Mouse (Mus musculus): Measurements from ENCODE around the gene Cerk. TPM values are rescaled to one million over a fixed set of nuclear protein-coding genes. Genes with fewer than 3 reads are reported as not detected.

Cerk gene
- polyA plus RNA-seq, 1 experiment from 2014 or later = 12.1 TPM

- H3K27ac ChIP-seq = no peak overlapping the region; the same call in 1 of the 2 replicates
- no peak overlapping the region for H3K4me2 ChIP-seq
- H3K4me3 ChIP-seq (replicated peaks) = no peak overlapping the region
- H3K9me3 ChIP-seq = no peaks in the 10 kb centered on the region
- WGBS = 73% methylated on average over 4 of the region's 4 CpGs
- no peaks in the 10 kb centered on the region for H3K27me3 ChIP-seq (replicated peaks)
- no peak for ATAC-seq (ENCODE audit: insufficient read depth, low FRiP score, low read depth)
- H3K36me3 ChIP-seq = no peaks in the 10 kb centered on the region
- no peaks in the 10 kb centered on the region for H3K4me1 ChIP-seq
- H3K9ac ChIP-seq = no peak overlapping the region
Measured at GRCm38 (mm10) chr15:86150593-86150992, 35.3 kb downstream of the Cerk start.

GRCm38 (mm10) chr15:86146922-86147321 is 39.0 kb downstream of the Cerk start:
- Histone ChIP-seq H3K9me3 (no peaks in the 10 kb centered on the region), H3K9ac (no peak overlapping the region), H3K4me3 (replicated peaks) (no peak overlapping the region), H3K27me3 (replicated peaks) (no peaks in the 10 kb centered on the region), H3K4me2 (no peak overlapping the region), H3K4me1 (no peaks in the 10 kb centered on the region), H3K27ac (no peak overlapping the region), H3K36me3 (peaks cover 3% of the 10 kb centered on the region)
- WGBS = 89% methylated on average over 8 of the region's 8 CpGs
- ATAC-seq (ENCODE audit: insufficient read depth, low FRiP score, low read depth) = no peak

GRCm38 (mm10) chr15:86145046-86145445 is 40.9 kb downstream of the Cerk start:
- H3K4me1 ChIP-seq = no peaks in the 10 kb centered on the region
- no peak for ATAC-seq (ENCODE audit: insufficient read depth, low FRiP score, low read depth)
- H3K4me3 ChIP-seq (replicated peaks) = no peak overlapping the region
- peaks cover 8% of the 10 kb centered on the region for H3K36me3 ChIP-seq
- no peak overlapping the region for H3K27ac ChIP-seq
- H3K9me3 ChIP-seq = no peaks in the 10 kb centered on the region
- no peaks in the 10 kb centered on the region for H3K27me3 ChIP-seq (replicated peaks)
- WGBS = 78% methylated on average over 7 of the region's 7 CpGs
- no peak overlapping the region for H3K4me2 ChIP-seq
- no peak overlapping the region for H3K9ac ChIP-seq

GRCm38 (mm10) chr15:86144577-86144976 is 41.4 kb downstream of the Cerk start:
- peaks cover 8% of the 10 kb centered on the region for H3K36me3 ChIP-seq
- no peak overlapping the region for H3K4me3 ChIP-seq (replicated peaks)
- H3K4me1 ChIP-seq = no peaks in the 10 kb centered on the region
- 78% methylated on average over 7 of the region's 7 CpGs for WGBS
- H3K27ac ChIP-seq = no peak overlapping the region
- ATAC-seq (ENCODE audit: insufficient read depth, low FRiP score, low read depth) = no peak
- no peaks in the 10 kb centered on the region for H3K27me3 ChIP-seq (replicated peaks)
- no peak overlapping the region for H3K4me2 ChIP-seq
- H3K9ac ChIP-seq = no peak overlapping the region
- no peaks in the 10 kb centered on the region for H3K9me3 ChIP-seq

- no peaks in the 10 kb centered on the region for H3K9me3 ChIP-seq
- WGBS = 32% methylated on average over 10 of the region's 10 CpGs
- no peaks in the 10 kb centered on the region for H3K27me3 ChIP-seq (replicated peaks)
- no peak overlapping the region for H3K4me2 ChIP-seq
- no peak for ATAC-seq (ENCODE audit: insufficient read depth, low FRiP score, low read depth)
- H3K4me1 ChIP-seq = no peaks in the 10 kb centered on the region
- H3K9ac ChIP-seq = no peak overlapping the region
- H3K4me3 ChIP-seq (replicated peaks) = no peak overlapping the region
- H3K27ac ChIP-seq = no peak overlapping the region
- H3K36me3 ChIP-seq = peaks cover 13% of the 10 kb centered on the region
Measured at GRCm38 (mm10) chr15:86140323-86140722, 45.6 kb downstream of the Cerk start.

GRCm38 (mm10) chr15:86137638-86138037 is 48.3 kb downstream of the Cerk start:
- WGBS = 63% methylated on average over 4 of the region's 4 CpGs
- Histone ChIP-seq H3K4me1 (no peaks in the 10 kb centered on the region), H3K36me3 (peaks cover 15% of the 10 kb centered on the region)

GRCm38 (mm10) chr15:86134941-86135783 is 50.8 kb downstream of the Cerk start:
- WGBS = 38% methylated on average over 18 of the region's 18 CpGs
- Histone ChIP-seq H3K4me1 (no peaks in the 10 kb centered on the region), H3K9me3 (no peaks in the 10 kb centered on the region), H3K27ac (no peak overlapping the region), H3K9ac (no peak overlapping the region), H3K36me3 (peaks cover 26% of the 10 kb centered on the region), H3K4me3 (replicated peaks) (no peak overlapping the region), H3K4me2 (no peak overlapping the region), H3K27me3 (replicated peaks) (no peaks in the 10 kb centered on the region)
- peak; percentile 33; the same call in 1 of the 2 replicates for ATAC-seq (ENCODE audit: insufficient read depth, low FRiP score, low read depth)

More at GRCm38 (mm10) chr15:86137638-86138037, 48.3 kb downstream of the Cerk start:
- Histone ChIP-seq H3K27ac (no peak overlapping the region), H3K27me3 (replicated peaks) (no peaks in the 10 kb centered on the region), H3K4me2 (no peak overlapping the region), H3K4me3 (replicated peaks) (no peak overlapping the region), H3K9me3 (no peaks in the 10 kb centered on the region), H3K9ac (no peak overlapping the region)
- no peak for ATAC-seq (ENCODE audit: insufficient read depth, low FRiP score, low read depth)

GRCm38 (mm10) chr15:86130657-86131056 is 55.3 kb downstream of the Cerk start:
- ATAC-seq (ENCODE audit: insufficient read depth, low FRiP score, low read depth) = no peak
- Histone ChIP-seq H3K27ac (no peak overlapping the region), H3K4me2 (no peak overlapping the region), H3K9ac (no peak overlapping the region), H3K9me3 (no peaks in the 10 kb centered on the region), H3K4me3 (replicated peaks) (no peak overlapping the region), H3K36me3 (peaks cover 32% of the 10 kb centered on the region), H3K4me1 (no peaks in the 10 kb centered on the region), H3K27me3 (replicated peaks) (no peaks in the 10 kb centered on the region)
- 96% methylated on average over 10 of the region's 10 CpGs for WGBS

- Histone ChIP-seq H3K9me3 (no peaks in the 10 kb centered on the region), H3K27me3 (replicated peaks) (no peaks in the 10 kb centered on the region), H3K9ac (no peak overlapping the region), H3K4me1 (no peaks in the 10 kb centered on the region), H3K4me3 (replicated peaks) (no peak overlapping the region), H3K36me3 (peaks cover 29% of the 10 kb centered on the region; the same call in 1 of the 2 replicates), H3K27ac (no peak overlapping the region), H3K4me2 (no peak overlapping the region)
- 89% methylated on average over 3 of the region's 3 CpGs for WGBS
- ATAC-seq (ENCODE audit: insufficient read depth, low FRiP score, low read depth) = no peak
Measured at GRCm38 (mm10) chr15:86129036-86129435, 56.9 kb downstream of the Cerk start.

- Histone ChIP-seq H3K36me3 (0 out of 2 replicates have a peak, but pooled peaks cover 5% of the 10 kb centered on the region), H3K4me3 (replicated peaks) (no peak overlapping the region), H3K9ac (no peak overlapping the region), H3K9me3 (no peaks in the 10 kb centered on the region), H3K4me2 (no peak overlapping the region), H3K27ac (no peak overlapping the region), H3K4me1 (no peaks in the 10 kb centered on the region), H3K27me3 (replicated peaks) (no peaks in the 10 kb centered on the region)
- no peak for ATAC-seq (ENCODE audit: insufficient read depth, low FRiP score, low read depth)
- WGBS = 56% methylated on average over 1 of the region's 1 CpGs
Measured at GRCm38 (mm10) chr15:86124359-86124758, 61.6 kb downstream of the Cerk start.

- Histone ChIP-seq H3K27me3 (replicated peaks) (no peaks in the 10 kb centered on the region), H3K4me1 (no peaks in the 10 kb centered on the region), H3K4me2 (no peak overlapping the region), H3K4me3 (replicated peaks) (no peak overlapping the region), H3K9ac (no peak overlapping the region), H3K36me3 (0 out of 2 replicates have a peak, but pooled peaks cover 4% of the 10 kb centered on the region), H3K27ac (no peak overlapping the region), H3K9me3 (no peaks in the 10 kb centered on the region)
- ATAC-seq (ENCODE audit: insufficient read depth, low FRiP score, low read depth) = no peak
- 88% methylated on average over 4 of the region's 4 CpGs for whole genome bisulfite sequencing
Measured at GRCm38 (mm10) chr15:86123409-86123808, 62.5 kb downstream of the Cerk start.

GRCm38 (mm10) chr15:86122261-86122949 is 63.5 kb downstream of the Cerk start:
- Histone ChIP-seq H3K4me3 (replicated peaks) (no peak overlapping the region), H3K4me2 (no peak overlapping the region), H3K9me3 (no peaks in the 10 kb centered on the region), H3K9ac (no peak overlapping the region), H3K4me1 (no peaks in the 10 kb centered on the region), H3K27ac (no peak overlapping the region), H3K27me3 (replicated peaks) (no peaks in the 10 kb centered on the region), H3K36me3 (0 out of 2 replicates have a peak, but pooled peaks cover 4% of the 10 kb centered on the region)
- no peak for ATAC-seq (ENCODE audit: insufficient read depth, low FRiP score, low read depth)
- 85% methylated on average over 9 of the region's 9 CpGs for WGBS
